Mouse (Mus musculus) CD4-positive helper T cell, adult 2 months (primary cell): Measurements from ENCODE around the gene Asb8.

Experiments used
- DNase-seq: peaks from one replicate; pipeline ENCODE4 v3.0.0-alpha.2; 2012; ENCODE audit warnings: low read depth, missing footprints, low spot score

Gene Asb8

GRCm38 (mm10) chr15:98116287-98116686, 49.1 kb downstream of the Asb8 start:
- DNase-seq = no peak

DNA sequence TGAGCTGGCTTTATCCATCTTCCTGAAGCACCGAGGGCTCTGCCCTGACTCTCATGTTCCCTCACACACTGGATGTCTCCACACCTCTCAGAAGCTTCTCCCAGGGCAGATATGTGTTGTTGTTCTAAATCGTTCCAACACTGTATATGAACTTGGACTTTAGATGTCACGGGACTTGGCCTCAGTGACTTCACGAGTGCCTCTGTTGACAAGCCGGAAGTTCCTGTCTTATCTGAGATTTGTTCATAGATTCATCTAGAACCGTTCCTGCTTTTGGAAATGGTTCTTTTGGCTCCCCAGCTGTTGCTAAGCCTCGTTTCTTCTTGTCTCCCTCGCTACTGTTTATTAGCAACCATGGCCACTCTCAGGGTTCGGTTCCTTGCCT, 49.7 kb downstream of the Asb8 start:
- no peak for DNase-seq

GRCm38 (mm10) chr15:98114852-98115778, 50.3 kb downstream of the Asb8 start:
- DNase-seq = no peak

DNA sequence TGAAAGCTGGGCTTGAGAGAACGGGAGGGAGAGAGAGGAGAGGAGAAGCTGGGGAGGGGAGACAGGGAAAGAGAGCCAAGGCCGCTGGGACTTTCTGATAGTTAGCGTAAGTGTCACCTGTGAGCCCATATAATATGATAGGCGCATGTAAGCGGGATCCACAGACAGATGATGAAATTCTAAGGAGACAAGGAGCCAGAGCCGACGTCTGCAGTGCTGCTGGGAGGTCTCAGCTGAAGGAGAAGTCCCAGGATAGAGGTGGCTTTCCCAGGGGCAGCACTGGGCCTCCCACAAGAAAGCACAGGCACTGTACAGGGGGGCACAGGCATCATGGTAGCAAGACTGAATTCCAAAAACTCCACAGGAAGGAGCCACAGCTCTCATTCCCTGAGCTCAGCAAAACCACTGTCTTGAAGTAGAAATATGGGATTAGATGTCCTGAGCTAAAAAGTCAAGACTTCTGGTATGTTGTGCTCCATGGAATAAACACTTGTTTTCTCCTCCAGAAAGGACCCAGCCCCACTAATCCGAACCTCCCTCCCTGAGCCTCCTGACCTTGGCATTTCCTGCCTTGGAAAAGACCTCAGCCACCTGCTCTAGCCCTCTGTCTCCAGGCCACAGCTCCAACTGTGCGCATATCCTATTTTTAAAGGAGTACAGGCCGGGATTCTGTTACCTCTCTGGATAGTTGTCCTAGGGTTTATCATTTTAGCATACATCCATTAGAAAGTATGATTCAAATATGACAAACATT, 51.1 kb downstream of the Asb8 start:
- DNase-seq = no peak

GRCm38 (mm10) chr15:98111791-98112190, 53.6 kb downstream of the Asb8 start:
- no peak for DNase-seq

GRCm38 (mm10) chr15:98108297-98109152, 56.9 kb downstream of the Asb8 start:
- peak; percentile 82 for DNase-seq

GRCm38 (mm10) chr15:98107703-98108296, 57.6 kb downstream of the Asb8 start:
- no peak for DNase-seq

GRCm38 (mm10) chr15:98107230-98107629, 58.2 kb downstream of the Asb8 start:
- no peak for DNase-seq

DNA sequence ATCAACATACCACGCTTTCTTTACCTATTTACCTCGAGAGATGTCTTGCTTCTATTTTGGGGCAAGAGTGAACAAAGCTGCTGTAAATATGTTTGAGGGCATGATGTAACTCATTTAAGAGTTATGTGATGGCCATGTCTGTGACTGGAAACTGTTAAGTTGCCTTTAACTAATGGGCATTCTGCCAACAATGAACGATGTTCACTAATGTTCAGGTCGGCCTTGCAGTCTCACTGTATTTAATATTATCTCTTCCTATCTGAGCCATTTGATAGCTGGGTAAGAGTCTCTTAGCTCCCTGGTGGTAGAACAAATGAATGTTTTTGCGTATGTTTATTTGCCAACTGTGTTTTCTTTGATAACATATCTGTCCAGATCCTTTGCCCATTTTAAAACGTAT, 58.9 kb downstream of the Asb8 start:
- no peak for DNase-seq

DNA sequence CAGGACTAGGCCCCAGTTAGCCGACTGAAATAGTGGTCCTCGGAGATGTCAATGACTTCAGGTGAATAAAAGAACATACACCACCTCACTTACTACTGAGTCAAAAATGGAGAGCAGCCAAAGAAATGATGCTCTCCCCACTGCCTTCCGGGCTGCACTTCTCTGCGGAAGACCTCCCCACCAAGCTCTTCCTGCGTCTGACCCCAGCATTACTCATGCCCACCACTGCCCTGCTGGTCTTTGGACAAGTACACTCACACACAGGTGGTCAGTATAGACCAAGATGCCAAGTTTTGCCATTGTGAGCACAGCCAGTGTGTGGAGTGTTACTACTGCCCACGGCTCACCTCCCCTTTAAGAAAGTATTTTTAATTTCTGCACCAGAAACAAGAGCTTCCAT, 63.0 kb downstream of the Asb8 start:
- DNase-seq = no peak

DNA sequence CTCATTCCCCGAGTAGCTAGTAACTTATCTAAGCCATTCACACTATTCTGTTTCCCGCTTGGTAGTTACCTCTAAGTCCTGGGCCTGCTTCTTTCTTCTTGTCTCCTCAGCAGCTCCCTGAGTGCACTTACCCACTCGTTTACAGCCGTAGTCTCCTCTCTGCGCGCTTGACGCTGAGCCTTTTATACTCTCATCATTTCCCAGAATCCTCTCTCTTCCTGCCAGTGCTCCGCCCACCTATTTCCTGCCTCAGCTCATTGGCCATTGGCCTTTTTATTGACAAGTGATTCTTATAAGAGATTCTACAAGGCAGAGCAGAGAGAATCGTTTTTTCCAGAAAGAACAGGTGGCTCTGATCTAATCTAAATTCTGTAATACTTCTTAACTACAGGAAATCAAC, 66.9 kb downstream of the Asb8 start:
- DNase-seq = no peak

- DNase-seq = peak; percentile 25
These were observed 68.5 kb downstream of the Asb8 start for GRCm38 (mm10) chr15:98096957-98097356.

DNA sequence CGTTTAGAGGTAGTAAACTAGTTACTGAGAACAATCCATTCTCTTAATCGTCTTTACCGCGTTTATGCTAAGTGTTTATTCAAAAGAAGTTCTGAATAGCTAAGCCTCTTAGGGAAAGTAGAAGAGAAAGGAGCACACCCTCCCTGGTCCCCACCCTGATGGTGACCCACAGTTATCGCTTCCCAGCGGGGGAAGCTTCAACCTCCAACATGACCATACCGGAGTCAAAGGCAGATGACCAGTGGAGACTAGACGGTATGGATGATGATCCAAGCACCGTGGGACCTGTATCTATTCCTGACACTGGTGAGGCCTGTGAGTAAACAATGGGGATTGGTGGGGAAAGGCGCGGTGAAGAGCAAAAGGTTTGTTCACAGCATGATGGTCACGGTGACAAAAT, 70.5 kb downstream of the Asb8 start:
- no peak for DNase-seq

- DNase-seq = peak; percentile 93
These were observed 72.1 kb downstream of the Asb8 start, which contains the start of gene Senp1 for GRCm38 (mm10) chr15:98093121-98094011. Gene Senp1 (minus strand): TSS chr15:98093744.

- DNase-seq = no peak
These were observed 72.9 kb downstream of the Asb8 start, which contains the start of gene Pfkm for GRCm38 (mm10) chr15:98092372-98093120. Gene Pfkm (plus strand): TSS chr15:98092589.

GRCm38 (mm10) chr15:98091841-98092240, 73.6 kb downstream of the Asb8 start:
- DNase-seq = peak; percentile 21

DNA sequence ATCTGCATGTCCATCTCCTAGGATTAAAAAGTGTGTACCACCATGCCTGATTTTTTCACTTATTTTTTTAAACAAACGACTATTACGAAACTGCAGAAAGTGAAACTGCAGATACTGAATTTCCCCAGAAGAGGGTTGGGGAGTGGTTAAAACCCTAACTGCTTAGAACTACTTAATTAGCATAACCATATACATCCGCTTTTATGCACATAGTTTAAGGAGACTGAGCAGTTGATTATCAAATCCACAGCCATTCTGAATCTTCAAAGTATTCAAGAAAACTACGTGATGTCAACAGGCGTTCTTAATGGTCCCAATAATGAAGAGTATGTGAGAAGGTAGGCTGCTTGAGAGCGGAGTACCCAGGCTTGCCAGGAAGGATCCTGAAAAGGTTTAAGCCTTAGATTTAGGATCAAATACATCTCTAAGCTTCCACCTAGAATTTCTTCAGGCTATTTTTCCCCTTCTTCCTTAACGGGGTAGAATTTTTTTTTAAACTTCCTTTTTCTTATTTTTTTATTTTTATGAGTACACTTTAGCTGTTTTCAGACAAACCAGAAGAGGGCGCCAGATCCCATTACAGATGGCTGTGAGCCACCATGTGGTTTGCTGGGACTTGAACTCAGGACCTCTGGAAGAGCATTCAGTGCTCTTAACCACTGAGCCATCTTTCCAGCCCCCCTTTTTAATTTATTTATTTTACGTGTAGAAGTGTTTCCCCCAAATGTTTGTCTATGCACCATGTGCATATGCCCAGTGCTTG, 75.8 kb downstream of the Asb8 start:
- DNase-seq = peak; percentile 88

GRCm38 (mm10) chr15:98088889-98089288, 76.5 kb downstream of the Asb8 start:
- no peak for DNase-seq
